Mouse (Mus musculus): ENCODE measurements at regions not wholly inside any gene's neighbourhood (a gene's known extent, or its start where the extent isn't known, plus 50 kb on each side); places are given as distances from the start of the nearest gene placed in this dataset.

- TF ChIP-seq GATA1 (IDR thresholded peaks at IDR 0.05; ENCODE audit: low read length) (no peak), TAL1 (IDR thresholded peaks at IDR 0.05; ENCODE audit: low read length) (no peak)
Observed at GRCm38 (mm10) chr3:50990810-50991209, 233.4 kb upstream of the Noct start.

All from erythroblast, embryonic 14.5 days (primary cell).